Mouse (Mus musculus) brain, embryonic 18.5 days (tissue): Measurements from ENCODE around the gene Cpa4.

Experiments
- DNase-seq: peaks from one replicate; pipeline ENCODE4 v3.0.0-alpha.2; 2012; ENCODE audit warnings: low read depth, low spot score

Gene Cpa4

DNA sequence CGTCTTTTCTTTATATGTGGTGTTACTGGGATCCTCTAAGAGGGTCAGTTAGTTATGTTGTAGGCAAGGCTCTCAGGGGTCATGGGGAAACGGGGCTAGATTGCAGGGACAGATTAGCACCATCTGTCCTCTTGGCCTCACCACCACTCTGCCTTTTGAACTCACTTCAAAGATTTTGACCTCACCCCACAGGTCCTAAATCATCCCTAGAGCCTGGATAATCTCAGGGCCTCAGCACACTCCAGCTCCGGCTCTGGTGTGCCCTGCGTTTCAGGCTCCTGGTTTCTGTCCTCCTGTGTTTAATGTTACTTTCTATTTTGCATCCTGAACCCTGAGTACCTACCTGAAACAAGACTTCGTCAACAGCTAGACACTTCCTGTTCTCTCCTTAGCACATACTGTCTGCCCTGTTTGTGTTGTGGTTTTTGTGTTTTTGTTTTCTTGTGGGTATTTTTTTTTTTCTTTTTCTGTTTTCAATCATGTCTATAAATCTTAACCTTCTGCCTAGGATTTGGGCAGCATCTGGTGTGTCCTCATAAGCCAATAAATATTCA lies 23.8 kb downstream of the Cpa4 start:
- no peak for DNase-seq

DNA sequence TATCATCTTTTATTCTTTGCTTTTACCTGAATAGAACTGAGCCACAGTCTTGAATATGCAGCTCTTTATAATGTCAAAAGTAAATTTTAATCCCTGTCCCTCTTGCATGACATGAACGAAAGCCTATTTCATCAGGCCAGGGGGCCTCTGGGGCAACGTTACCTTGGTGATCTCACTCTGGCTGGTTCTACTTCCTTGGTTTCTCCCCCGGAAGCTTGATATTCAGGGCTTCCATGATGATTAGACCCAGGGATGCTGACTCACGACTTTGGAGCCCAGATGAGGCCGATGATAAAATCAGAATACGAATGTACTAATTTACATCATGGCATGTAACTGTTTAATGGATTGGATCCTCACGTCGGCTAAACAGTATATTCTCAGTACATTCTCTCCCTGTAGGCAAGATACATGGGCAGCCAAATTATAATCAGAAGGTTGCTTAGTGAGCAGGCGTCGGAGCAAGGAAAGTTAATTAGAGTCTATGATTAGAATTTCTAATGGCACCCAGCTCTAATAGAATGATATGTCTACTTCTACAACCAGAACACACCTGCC lies 24.3 kb downstream of the Cpa4 start:
- DNase-seq, result no peak

DNA sequence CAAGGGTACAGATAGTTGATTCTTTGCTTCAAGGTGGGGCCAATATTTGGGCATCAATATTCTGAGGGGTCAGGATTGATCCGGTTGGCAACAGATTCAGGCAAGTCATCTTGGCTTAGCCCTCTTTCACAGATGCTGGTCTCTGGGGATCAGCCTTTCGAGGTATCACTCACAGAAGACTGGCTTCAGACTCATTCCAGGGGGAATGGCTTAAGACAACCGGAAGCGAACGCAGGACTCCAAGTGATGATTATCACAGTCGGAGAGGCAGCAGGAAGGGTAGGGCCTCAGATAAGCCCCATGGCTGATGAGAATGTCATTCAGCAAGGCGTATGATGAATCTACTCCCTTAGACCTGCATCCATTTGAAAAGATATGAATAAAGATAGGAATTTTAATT lies 26.2 kb downstream of the Cpa4 start:
- DNase-seq, result no peak

DNA sequence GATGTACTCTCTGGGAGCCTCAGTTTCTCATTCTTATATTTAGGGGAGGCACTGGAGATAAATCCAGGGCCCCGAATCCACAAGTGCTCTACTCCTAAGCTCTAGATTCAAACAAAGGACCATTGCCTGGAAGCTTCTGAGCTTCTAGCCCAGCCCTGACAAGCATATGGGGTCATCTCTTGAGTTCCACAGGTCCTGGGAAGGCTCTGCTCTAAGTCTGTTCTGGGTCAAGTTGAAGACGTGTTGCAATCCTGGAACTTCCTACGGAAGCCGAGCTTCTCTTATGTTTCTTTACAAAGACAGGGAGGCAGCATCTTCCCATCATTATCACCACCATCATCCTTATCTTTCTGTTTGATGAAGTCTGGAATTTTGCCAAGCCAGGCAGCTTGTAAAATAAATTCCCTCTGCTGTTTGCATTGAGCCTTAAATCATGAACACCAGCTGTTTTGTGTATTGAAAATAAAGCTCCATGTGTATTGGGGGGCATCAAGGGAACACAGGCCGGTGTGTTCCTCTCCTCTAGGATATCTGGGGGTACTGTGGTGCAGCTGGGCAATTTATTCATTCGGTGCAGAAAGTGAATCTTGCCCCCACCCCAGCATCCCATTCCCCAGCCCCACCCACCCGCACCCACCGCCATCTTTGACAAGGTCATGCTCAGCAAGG lies 28.2 kb downstream of the Cpa4 start:
- DNase-seq, result no peak

DNA sequence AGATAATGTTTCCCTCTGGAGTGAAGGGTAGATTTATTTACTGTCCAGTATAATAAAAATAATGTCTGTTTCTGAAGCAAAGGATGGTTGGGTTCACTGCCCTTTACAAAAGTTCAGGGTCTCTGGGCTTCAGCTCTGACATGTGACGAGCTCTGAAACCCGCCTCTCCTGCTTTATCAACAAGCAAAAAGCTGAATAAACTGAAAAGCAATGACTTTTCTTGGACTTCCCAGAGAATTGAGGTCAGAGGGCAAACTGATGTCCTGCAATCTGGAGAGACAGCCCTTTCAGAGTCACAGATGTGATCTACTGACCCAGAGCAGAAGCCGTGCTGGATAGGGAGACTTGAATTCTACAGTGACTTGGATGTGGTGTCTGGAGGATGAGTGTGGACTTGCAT lies 31.9 kb downstream of the Cpa4 start:
- no peak for DNase-seq

DNA sequence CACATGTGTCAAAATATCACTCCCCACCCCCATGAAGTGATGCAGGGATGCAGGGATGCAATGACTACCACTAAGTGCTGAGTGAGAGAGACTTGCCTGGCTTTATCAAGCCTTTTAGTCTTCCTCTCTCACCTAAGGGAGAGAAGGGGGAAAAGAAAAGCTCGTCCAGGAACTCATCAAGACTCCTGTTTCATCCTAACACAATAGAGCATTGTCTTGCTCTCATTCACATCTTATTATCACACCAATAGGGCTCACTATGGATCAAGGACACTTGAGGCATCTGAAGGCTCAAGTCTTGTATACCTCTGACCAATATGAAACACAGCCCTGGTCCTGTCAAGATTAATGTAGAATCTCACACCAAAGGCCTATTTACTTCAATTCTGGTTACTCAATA lies 32.8 kb downstream of the Cpa4 start:
- no peak for DNase-seq

DNA sequence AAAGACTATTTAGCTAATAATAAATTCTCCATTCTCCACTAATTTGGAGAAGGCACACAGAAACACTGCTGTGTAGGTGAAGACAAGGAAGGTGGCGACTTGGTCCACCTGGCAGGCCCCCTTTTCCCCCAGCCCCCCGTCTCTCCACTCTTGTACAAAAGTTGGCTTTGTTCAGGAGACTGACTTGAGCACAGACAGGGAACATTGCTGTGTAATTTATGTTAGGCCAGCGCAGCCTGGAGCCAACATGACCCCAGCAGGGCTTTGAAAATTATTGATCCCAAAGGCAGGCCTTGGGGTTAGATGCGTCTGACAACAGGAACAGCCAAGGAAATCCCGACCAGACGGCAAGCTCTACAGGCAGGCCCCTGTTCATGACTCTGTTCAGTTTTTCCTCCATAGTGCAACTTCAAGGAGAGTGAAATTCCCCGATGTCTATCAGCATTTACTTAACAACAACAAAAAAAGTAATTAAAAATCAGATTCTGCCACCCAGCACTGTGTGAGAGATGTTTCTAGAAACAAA lies 36.2 kb downstream of the Cpa4 start:
- no peak for DNase-seq

DNA sequence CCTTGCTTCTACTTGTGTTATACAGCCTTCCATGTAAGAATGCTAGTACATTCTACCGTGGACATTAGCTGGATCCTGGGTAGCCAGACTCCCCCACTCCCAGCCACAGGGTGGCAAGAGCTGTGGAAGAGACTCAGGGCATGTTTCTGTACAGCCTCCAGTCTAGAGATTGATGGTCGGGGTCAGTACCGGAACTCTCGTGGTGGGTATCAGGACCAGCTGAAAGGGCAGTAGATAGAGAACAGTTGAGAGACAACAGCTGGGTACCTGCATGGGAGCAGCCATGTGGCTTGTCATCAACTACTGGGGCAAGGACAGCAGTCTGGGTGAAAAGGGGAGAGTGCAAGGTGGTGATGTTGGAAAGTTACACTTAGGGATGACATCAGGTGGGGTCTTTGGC lies 36.9 kb downstream of the Cpa4 start:
- no peak for DNase-seq

DNA sequence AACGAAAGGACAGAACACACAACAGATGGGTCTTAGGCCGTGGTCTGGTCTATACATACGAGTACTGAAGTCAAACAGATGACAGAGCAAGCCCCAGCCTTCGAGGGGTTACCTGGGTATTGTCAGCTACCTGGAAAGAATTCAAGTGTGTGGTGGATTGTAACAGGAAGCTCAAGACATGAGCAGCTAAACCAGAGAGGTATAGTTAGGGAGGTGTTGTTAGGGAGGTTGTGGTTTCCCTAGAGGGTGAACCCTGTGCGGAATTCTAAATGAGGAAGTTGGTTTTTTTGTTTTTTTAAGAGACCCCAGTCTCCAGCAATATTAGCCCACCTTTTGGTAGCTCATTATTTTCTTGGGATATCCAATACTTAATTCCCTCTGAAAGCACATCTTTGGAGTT lies 37.5 kb downstream of the Cpa4 start:
- no peak for DNase-seq

DNA sequence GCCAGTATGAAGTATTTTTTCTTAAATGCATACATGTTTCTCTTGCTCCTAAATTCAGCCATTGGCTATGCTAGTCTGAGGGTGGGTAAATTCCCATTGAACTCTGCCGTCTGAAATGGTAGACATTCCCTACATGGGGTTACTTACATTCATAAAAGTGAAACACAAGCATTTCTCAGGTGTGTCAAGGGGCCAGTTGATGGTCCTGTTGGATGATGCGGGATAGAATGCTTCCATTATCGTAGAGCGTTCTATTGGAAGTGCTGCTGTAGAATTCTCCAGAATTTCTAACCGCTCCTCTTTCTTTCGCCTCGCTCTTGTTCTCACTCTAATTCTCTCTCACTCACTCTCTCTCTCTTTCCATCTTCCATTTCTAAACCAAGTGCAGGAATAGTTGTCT lies 42.5 kb downstream of the Cpa4 start, which contains the start of gene Cpa5:
Cpa5 (plus strand) TSS at position 301 of the 400 bp plus-strand sequence.
- DNase-seq, result no peak

DNA sequence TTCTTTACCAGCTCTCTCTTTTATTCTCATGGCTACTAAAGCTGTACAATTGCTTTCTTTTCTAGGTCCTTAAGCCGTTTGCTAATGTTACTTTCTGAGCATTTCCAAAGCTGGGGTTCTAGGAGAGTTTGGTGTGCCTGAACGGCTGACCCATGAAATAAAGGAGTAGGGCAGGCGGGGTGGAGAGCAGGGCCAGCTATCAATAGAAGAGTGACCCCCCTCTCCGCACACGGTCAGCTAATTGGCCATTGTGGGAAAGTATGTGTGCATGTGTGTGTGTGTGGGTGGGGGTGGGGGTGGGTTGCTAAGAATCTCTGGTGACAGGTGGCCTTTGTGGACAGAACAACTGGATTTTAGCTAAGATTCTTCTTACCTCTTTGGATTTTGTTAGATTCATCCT lies 43.0 kb downstream of the Cpa4 start:
- no peak for DNase-seq

DNA sequence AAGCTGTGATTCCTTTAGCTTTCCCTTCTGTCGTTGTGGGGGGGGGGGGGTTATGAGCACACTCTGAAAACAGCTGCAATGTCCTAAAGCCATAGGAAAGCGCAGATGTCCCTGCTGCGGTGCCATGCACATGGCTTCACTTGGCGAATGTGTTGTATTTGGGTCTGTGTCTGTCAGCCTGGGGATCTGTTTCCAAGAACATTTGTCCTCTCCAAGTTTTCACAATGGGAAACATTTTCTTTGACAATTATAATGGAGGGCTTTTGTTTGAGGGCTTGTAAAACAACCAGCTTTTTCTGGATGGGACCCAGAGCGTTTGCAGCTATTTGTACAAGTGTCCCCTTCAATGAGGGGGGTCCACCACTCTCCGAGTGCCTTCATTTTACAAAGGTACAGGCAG lies 46.1 kb downstream of the Cpa4 start:
- DNase-seq, result no peak

DNA sequence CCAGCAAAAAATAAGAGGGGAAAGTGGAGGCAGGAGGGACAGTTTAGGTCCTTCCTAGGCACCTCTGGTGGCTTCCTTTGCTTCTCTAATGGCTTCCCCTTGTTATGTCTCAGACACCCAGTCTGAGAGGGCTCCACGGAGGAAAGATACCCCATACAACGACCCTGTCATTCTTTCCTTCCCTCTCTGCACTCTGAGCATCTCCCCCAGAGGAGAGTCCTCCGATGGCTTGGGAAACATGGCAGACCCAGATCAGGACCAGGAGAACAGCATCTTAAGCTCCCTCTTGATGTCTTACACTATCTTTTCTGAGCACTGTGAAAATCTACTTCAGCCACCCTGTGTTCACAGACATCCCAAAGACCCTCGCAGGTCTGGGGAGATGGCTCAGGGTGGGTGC lies 47.6 kb downstream of the Cpa4 start:
- no peak for DNase-seq

DNA sequence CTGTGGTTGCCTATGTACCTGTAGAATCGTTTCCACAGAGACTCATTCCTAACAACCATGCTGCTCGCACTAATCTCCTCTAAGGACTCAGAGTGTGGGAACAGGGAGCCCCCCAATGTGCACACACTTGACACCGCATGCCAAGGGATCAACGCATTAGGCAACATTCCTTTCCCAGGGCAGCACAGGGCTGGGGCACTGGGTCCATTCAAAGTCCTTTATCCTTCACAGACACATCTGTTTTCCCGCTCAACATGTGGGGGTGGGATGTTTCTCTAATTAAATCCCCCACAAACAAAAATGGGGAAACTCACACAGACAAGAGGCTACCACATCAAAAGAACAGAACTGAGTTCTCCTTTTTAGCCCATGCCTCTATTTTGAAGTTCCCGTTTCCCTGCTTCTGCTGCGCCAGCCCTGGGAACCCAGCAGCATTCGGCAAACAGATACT lies 48.3 kb downstream of the Cpa4 start:
- DNase-seq, result no peak

DNA sequence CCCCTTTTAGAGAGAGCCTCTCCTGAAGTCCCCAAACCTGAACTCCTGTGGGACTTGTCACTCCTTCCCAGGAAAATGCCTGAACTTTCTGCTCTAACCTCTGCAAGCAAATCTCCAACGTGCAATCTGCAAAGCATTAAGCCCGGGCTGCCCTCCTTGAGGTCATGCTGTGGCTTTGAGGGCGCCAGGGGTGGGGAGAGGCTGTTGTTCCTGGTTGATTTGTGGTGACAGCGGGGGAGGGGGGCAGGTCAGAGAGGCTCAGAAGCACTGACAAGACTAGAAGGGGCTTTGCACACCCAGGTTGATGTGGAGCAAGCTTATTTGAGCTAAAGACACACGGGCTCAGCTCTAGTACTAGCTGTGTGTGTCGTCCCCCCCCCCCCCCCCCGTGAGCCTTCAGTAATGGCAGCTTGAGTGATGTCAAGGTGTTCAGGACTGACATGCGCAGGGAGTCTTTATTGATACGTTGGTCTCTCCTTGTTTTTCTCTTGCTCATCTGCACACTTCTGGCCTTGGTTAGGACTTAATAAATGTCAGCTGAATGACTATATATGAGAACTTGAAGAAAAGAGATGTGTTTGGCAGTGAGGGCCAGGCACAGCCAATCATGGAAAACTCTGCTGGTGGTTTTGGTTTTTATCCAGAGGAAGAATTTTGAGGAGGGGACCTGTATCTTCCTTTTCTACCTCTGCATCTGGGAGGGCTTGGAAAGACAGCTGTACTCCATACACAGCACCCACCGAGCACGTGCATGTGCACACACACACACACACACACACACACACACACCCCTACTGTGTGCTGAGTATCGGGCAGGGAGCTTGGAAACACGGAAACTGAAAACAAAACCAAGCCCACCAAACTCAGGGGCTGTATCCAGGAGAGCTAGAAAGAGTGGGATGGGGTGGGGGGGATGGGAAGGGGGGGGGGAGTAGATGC lies 49.1 kb downstream of the Cpa4 start:
- DNase-seq, result no peak

DNA sequence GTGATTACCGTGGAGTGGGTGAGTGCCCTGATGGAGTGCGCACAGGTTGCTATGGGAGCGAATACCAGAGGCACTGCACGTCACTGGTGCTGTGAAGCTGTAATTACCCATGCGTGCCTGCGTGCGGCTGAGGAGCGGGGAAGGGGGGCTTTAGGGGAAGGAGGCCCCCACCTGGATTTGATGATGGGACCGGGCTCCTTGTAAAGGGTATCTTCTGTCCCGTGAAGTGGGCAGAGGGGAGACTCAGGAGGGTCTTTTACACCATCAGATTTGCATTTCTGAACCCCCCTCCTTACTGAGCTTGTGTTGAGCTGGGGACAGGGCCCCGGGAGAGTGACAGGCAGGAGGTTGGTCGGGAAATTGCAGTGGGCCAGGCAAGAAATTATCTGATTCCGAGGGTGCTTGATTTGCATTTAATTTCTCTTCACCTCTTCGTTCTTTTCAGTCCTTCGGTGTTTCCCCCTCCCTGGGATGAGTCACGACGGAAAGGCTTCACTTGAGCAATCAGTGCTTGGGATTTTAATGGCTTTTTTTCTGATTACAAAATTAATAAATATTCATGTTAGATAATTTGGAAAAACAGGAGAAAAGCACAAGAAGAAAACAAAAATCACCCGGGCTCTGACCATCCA lies 49.9 kb downstream of the Cpa4 start:
- peak; percentile 66 for DNase-seq

DNA sequence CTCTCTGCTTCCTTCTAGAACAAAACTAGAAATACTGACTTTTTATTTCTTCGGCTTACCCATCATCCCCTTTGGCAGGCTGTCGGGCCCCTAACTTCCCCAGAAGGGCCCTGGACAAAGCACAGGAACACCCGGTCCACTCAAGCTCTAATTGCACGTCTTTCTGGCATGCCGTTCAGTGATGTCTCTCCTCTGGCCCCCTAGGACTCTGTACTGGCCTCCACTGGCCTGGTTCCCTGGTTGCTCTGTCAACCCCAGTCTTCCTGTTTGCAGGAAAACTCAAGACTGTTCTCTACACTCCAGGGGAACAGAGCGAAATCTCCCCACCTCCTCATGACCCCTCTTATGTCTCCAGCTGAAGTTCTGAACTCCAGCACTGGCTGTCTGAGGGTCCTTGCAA lies 50.6 kb downstream of the Cpa4 start:
- no peak for DNase-seq

DNA sequence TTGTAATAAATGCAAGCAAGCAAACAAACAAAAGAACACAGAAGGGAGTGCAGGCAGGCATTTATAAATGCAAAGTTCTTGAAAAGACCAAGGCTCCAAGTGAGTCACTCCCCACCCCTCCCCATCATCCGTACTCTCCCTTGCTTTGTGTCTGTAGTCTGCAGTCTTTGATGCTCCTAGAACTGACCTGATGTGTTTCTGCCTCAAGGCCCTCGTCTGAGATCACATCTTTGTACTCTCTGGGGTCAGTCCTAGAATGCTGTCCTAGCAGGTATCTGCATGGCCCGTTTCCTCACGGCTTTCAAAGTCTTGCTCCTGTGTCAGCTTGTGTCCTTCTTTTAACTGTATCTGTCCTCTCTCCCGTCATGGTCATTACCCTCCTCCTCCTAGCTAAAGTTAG lies 51.4 kb downstream of the Cpa4 start:
- DNase-seq, result no peak

DNA sequence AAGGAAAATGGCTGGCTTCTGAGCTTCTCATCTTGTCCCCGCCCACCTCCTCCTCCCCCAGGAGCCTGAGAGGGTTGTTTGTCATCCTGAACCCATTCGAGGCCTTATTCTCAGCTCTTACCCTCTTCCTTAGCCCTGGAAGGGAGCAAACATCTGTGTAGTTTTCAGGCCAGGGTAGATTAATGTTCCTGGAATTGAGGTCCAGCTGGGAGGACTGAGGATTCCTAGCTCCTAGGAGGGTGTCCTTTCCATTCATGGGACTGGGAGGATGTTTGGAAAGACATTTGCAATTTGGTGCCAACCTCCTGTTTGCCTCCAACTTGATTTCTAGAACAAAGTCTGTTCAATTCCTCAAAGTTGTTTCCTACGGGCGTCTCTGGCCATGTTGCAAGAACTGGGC lies 52.4 kb downstream of the Cpa4 start:
- DNase-seq, result no peak

DNA sequence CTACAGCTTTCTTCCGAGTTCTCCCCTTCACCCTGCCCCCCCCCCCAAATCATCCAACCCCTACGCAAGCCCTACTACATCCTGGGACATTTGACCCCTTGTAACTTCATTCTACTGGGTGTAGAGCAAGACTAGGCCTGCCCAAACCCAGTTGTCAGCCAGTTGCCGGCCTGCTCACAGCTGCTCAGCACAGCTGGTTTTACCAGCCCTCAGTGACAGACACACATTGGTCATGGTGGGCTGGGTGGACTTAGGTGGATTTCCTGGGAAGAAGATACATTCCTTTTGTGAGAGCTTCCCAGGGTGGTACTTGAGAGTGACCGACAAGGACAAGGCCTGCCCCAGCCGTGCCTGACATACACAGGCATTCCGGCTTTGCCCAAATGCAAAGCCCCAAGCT lies 52.8 kb downstream of the Cpa4 start:
- no peak for DNase-seq

DNA sequence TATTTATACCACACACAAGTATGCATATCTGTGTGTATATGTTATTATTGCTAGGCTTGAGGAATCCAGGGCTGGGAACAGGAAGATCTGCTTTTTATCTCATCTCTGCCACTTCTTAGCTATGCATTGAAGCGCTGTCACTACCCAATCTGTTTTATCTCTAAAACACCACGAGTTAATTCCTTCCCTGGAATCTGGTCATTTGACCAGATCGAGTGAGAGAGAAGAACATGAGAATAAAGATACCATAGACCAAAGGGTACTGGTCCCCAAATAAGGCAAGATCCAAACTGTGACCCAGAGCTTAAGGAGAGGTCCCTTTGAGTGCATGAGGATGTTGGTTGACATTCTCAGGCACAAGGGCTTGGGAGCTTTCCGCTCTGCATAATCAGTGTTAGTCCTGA lies 53.8 kb downstream of the Cpa4 start:
- no peak for DNase-seq

DNA sequence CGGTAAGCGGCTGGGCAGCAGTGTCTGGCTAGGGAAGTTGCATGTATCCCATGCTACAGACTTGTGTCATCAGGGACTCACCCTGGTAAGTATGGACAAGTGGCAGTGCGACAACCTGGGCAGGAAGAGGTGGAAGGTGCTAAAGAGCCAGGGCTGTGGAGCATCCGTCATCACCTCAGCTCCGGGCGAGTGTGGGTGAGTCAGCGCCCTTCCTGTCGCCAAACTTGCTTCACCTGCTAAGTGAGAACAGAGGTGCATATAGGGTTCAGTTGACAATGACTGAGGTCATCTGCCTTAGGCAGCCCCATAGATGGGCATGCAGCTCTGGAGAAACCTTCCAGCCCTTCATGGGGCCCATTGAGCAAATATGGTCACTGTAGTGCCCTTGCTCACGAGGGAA lies 56.6 kb downstream of the Cpa4 start:
- DNase-seq, result no peak
